Mouse (Mus musculus) kidney, adult 18-20 months (tissue): ENCODE measurements around the gene Itsn1.
A peak's percentile ranks its signal among the peaks of the same experiment; 100 is the strongest.

Experiments
- DNase-seq: peaks from one replicate; pipeline ENCODE4 v3.0.0; 2021

The Itsn1 gene

GRCm38 (mm10) chr16:91732816-91733215 is 3.7 kb downstream of the Itsn1 start:
- DNase-seq: no peak

- DNase-seq: no peak
These were observed 5.7 kb downstream of the Itsn1 start for GRCm38 (mm10) chr16:91734771-91735170.

GRCm38 (mm10) chr16:91736046-91736816 is 7.2 kb downstream of the Itsn1 start:
- no peak for DNase-seq

- no peak for DNase-seq
These were observed 9.4 kb downstream of the Itsn1 start for GRCm38 (mm10) chr16:91738505-91738904.

- DNase-seq: no peak
These were observed 11.3 kb downstream of the Itsn1 start for GRCm38 (mm10) chr16:91740184-91740917.

GRCm38 (mm10) chr16:91740918-91741255 is 11.8 kb downstream of the Itsn1 start:
- DNase-seq: no peak

GRCm38 (mm10) chr16:91743055-91743454 is 14.0 kb downstream of the Itsn1 start:
- DNase-seq: no peak

GRCm38 (mm10) chr16:91746101-91746950 is 17.2 kb downstream of the Itsn1 start:
- no peak for DNase-seq

- DNase-seq: no peak
These were observed 18.5 kb downstream of the Itsn1 start for GRCm38 (mm10) chr16:91747567-91747966.

GRCm38 (mm10) chr16:91751644-91752385 is 22.7 kb downstream of the Itsn1 start:
- no peak for DNase-seq

GRCm38 (mm10) chr16:91753611-91754010 is 24.5 kb downstream of the Itsn1 start:
- DNase-seq: no peak

- DNase-seq: no peak
These were observed 25.9 kb downstream of the Itsn1 start for GRCm38 (mm10) chr16:91754957-91755356.

- DNase-seq: no peak
These were observed 32.1 kb downstream of the Itsn1 start for GRCm38 (mm10) chr16:91761202-91761601.

GRCm38 (mm10) chr16:91761761-91762160 is 32.7 kb downstream of the Itsn1 start:
- no peak for DNase-seq

- DNase-seq: no peak
These were observed 33.4 kb downstream of the Itsn1 start for GRCm38 (mm10) chr16:91762476-91762875.

GRCm38 (mm10) chr16:91763975-91764374 is 34.9 kb downstream of the Itsn1 start:
- DNase-seq: no peak

GRCm38 (mm10) chr16:91764414-91764813 is 35.3 kb downstream of the Itsn1 start:
- no peak for DNase-seq

GRCm38 (mm10) chr16:91765121-91765815 is 36.2 kb downstream of the Itsn1 start:
- no peak for DNase-seq

- DNase-seq: no peak
These were observed 36.7 kb downstream of the Itsn1 start for GRCm38 (mm10) chr16:91765816-91766210.

GRCm38 (mm10) chr16:91767165-91767701 is 38.2 kb downstream of the Itsn1 start:
- peak; percentile 57 for DNase-seq

GRCm38 (mm10) chr16:91768586-91768985 is 39.5 kb downstream of the Itsn1 start:
- DNase-seq: no peak

GRCm38 (mm10) chr16:91769911-91770310 is 40.8 kb downstream of the Itsn1 start:
- no peak for DNase-seq
